Mouse (Mus musculus): ENCODE measurements around the gene Gm17334.

The Gm17334 gene

DNA sequence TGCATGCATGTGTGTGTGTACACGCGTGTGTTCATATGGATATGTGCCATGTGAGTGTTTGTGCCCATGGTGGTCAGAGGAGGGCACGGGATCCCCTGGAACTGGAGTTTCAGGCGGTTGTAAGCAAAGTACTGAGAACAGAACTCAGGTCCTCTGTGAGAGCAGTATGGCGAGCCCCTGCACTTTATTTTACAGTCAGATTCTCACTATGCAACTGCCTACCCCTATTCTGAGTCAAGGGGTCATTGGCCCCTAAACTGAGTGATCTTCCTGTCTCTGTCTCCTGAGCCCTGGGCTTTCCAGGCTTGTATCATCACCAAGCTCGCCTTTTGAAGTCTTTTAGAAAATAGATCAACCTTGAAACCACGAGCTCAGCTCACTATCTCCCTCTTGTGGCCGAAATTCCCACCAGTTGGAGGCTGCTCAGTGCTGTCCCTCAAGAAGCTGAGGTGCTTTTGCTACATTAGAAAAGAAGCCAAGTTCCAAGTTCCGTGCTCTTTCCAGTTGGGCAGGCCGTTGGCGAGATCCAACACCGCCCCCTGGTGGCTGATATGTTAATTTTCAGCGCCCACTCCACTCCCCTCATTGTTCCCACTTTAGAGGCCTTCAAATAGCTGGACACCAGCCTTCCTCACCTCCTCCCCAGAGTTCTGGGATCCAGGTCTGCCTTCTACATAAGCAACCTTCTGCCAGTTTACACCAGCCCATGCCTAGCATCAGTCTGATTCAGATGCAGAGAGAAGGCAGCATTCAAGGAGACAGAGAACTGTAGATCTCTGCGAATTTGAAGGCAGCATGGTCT is 36.0 kb downstream of the Gm17334 start:
- peak; percentile 34 for DNase-seq

DNA sequence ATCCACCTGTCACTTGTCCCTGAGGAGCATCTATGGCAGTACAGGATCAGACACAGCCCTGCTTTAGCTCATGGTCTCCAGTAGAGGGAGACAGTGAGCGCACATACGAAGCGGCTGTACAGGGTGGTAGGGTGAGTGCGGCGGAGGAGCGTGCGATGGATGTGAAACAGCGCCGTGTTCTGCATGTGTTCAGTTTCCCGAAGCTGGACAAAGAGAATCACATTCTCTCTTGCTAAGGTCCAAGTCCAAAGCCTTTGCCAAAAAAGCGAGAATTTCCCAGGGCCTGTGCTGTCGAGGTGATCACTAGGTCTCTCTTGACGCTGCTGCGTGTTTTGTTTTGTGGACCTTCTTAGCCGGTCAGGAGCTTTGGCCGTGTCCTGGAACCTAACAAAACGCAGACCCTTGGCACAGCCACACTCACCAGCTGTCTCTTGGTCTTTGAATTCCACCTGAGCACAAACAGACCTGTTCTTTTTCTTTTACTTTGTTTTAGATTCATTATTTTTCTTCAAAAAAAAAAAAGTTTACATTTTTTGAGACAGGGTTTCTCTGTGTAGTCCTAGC is 37.2 kb downstream of the Gm17334 start:
- DNase-seq, result peak; percentile 60

DNA sequence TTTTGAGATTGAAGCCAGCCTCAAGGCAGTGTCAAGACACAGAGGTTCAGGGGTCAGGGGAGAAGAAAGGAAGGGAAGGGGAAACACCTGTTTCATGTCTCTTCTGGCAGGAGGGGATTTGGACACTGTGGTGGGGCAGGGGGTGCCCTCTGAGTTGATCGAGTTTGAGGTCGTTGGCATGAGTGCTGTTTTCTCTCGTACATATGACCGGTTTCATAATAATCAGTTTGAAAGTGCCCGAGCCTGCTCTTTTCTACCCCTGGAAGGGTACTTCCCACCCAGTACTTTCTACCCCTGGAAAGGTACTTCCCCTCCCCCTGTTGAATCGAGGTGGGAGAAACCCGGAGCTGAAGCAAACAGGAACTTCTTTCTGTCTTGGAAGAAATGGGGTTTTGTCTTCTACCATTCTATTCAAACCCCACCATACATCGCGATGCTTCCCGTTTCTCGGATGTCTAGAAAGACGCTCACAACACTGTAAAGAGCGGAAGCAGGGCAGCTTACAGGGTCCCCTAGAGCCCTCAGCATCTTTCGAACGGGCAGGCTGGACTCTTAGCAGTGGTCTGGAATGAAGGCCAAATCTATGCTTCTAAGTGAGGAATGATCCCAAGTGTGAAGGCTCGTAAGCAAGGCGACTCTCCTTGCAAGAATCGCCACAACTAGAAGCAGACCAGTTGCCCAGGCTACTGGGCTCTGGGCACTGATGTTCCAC is 37.9 kb downstream of the Gm17334 start:
- no peak for DNase-seq

- DNase-seq, result no peak
These were observed 38.6 kb downstream of the Gm17334 start for GRCm38 (mm10) chr11:53734431-53734830.

GRCm38 (mm10) chr11:53733824-53734223 is 39.2 kb downstream of the Gm17334 start:
- no peak for DNase-seq

GRCm38 (mm10) chr11:53732244-53732643 is 40.7 kb downstream of the Gm17334 start:
- no peak for DNase-seq

- no peak for DNase-seq
These were observed 41.5 kb downstream of the Gm17334 start for GRCm38 (mm10) chr11:53731457-53731856.

Measured in cerebellum, adult 11 months (tissue).